Mouse (Mus musculus) neural tube, embryonic 15.5 days (tissue): Measurements from ENCODE around the gene Gm20671. TPM values are rescaled to one million over a fixed set of nuclear protein-coding genes. Genes with fewer than 3 reads are reported as not detected.
"Not testable (repeated sequence)": the region's sequence is repeated elsewhere in the genome, so short reads cannot be mapped to it uniquely, and the experiment has no call there.

Experiments used
- ATAC-seq: fragments of 200-750 bp; cut with Nextera tagmentation; 2 replicates; pipeline ENCODE4 v1.8.0; 2017; ENCODE audit warnings: mild to moderate bottlenecking, moderate TSS enrichment, moderate library complexity; ENCODE audit not compliant: low FRiP score
- H3K27ac ChIP-seq: fragments of 300-500 bp; sonication (generic); replicated peaks from 2 replicates; pipeline ENCODE4 v1.5.1; 2015; ENCODE audit warnings: mild to moderate bottlenecking, inconsistent platforms
- H3K27me3 ChIP-seq: fragments of 300-500 bp; sonication (generic); replicated peaks from 2 replicates; pipeline ENCODE4 v1.6.1; 2015; ENCODE audit warnings: inconsistent platforms
- H3K36me3 ChIP-seq: fragments of 300-500 bp; sonication (generic); 2 replicates; pipeline ENCODE4 v1.6.1; 2015; ENCODE audit warnings: inconsistent platforms
- H3K4me1 ChIP-seq: fragments of 300-500 bp; sonication (generic); 2 replicates; pipeline ENCODE4 v1.6.1; 2015; ENCODE audit warnings: inconsistent platforms
- H3K4me2 ChIP-seq: fragments of 300-500 bp; sonication (generic); 2 replicates; pipeline ENCODE4 v1.6.1; 2015; ENCODE audit warnings: inconsistent platforms, mild to moderate bottlenecking, moderate library complexity
- H3K4me3 ChIP-seq: fragments of 300-500 bp; sonication (generic); replicated peaks from 2 replicates; pipeline ENCODE4 v1.5.1; 2015; ENCODE audit warnings: mild to moderate bottlenecking, inconsistent platforms
- H3K9ac ChIP-seq: fragments of 300-500 bp; sonication (generic); replicated peaks from 2 replicates; pipeline ENCODE4 v1.6.1; 2015; ENCODE audit warnings: mild to moderate bottlenecking, inconsistent platforms
- H3K9me3 ChIP-seq: fragments of 300-500 bp; sonication (generic); replicated peaks from 2 replicates; pipeline ENCODE4 v1.6.1; 2016; ENCODE audit warnings: inconsistent platforms
- WGBS: fragments of 180-500 bp; shearing (Covaris S2); methylation state at CpG from one replicate; pipeline ENCODE4 v1.1.7; 2015; ENCODE audit warnings: mixed read lengths; 5-methylcytosine and 5-hydroxymethylcytosine counted together
- polyA plus RNA-seq: library from polyadenylated mRNA; unstranded; fragments of >200 nt; fragmentation: Nextera tagmentation; extraction: Ambion mirVana; gene quantifications from 2 replicates; pipeline ENCODE4 v1.2.1, GENCODE M21; 2015

Gene Gm20671
- not detected in 2 replicates for polyA plus RNA-seq

- Histone ChIP-seq H3K4me2 (no peak within 1 kb of the TSS), H3K4me1 (no peaks in the 10 kb centered on the region), H3K27me3 (no peaks in the 10 kb centered on the region), H3K27ac (no peak within 1 kb of the TSS), H3K36me3 (peaks cover 64% of the 10 kb centered on the region), H3K9ac (no peak within 1 kb of the TSS), H3K9me3 (no peaks in the 10 kb centered on the region), H3K4me3 (no peak within 1 kb of the TSS)
- no peak for ATAC-seq
- WGBS: 90% methylated on average over 7 of the region's 7 CpGs
Observed at GRCm38 (mm10) chr5:32827009-32827408, at the start of gene Gm20671. Gene Gm20671 (minus strand): TSS chr5:32827109.

- no peak for ATAC-seq
- Histone ChIP-seq H3K4me1 (no peaks in the 10 kb centered on the region), H3K4me2 (no peak overlapping the region), H3K27ac (no peak overlapping the region), H3K9me3 (no peaks in the 10 kb centered on the region), H3K27me3 (no peaks in the 10 kb centered on the region), H3K4me3 (no peak overlapping the region), H3K9ac (no peak overlapping the region), H3K36me3 (peaks cover 61% of the 10 kb centered on the region)
- 95% methylated on average over 5 of the region's 5 CpGs for WGBS
Observed at GRCm38 (mm10) chr5:32872346-32872745, 45.4 kb upstream of the Gm20671 start.

- Histone ChIP-seq H3K27ac (no peak overlapping the region), H3K4me2 (no peak overlapping the region), H3K4me1 (peaks cover 2% of the 10 kb centered on the region), H3K9ac (no peak overlapping the region), H3K4me3 (no peak overlapping the region), H3K9me3 (no peaks in the 10 kb centered on the region), H3K27me3 (no peaks in the 10 kb centered on the region), H3K36me3 (peaks cover 47% of the 10 kb centered on the region)
- ATAC-seq: no peak
- 97% methylated on average over 5 of the region's 5 CpGs for WGBS
Observed at GRCm38 (mm10) chr5:32869389-32870024, 42.6 kb upstream of the Gm20671 start.

- peaks cover 11% of the 10 kb centered on the region for H3K36me3 ChIP-seq
- peak within 1 kb of the TSS; percentile 67 for H3K4me3 ChIP-seq
- H3K27ac ChIP-seq: peak within 1 kb of the TSS; percentile 73
- no peaks in the 10 kb centered on the region for H3K9me3 ChIP-seq
- peak within 1 kb of the TSS; percentile 74 for H3K4me2 ChIP-seq
- H3K27me3 ChIP-seq: no peaks in the 10 kb centered on the region
- ATAC-seq: peak; percentile 98
- H3K4me1 ChIP-seq: peaks cover 11% of the 10 kb centered on the region
- peak within 1 kb of the TSS; percentile 73 for H3K9ac ChIP-seq
- whole genome bisulfite sequencing: under 1% methylated on average over 61 of the region's 64 CpGs
Observed at GRCm38 (mm10) chr5:32863253-32864228, 36.6 kb upstream of the Gm20671 start, which contains the start of gene Depdc5. Gene Depdc5 (plus strand): TSS chr5:32863701.

- Histone ChIP-seq H3K9me3 (no peaks in the 10 kb centered on the region), H3K27me3 (no peaks in the 10 kb centered on the region), H3K4me1 (peaks cover 11% of the 10 kb centered on the region), H3K27ac (no peak overlapping the region), H3K4me3 (0 out of 2 replicates have a peak overlapping the region, but pooled peaks have one; percentile 67), H3K9ac (no peak overlapping the region), H3K4me2 (peak overlapping the region; percentile 74), H3K36me3 (peaks cover 2% of the 10 kb centered on the region)
- 58% methylated on average over 6 of the region's 6 CpGs for WGBS
- ATAC-seq: no peak
Observed at GRCm38 (mm10) chr5:32862469-32863132, 35.7 kb upstream of the Gm20671 start.

GRCm38 (mm10) chr5:32861082-32861481, 34.2 kb upstream of the Gm20671 start:
- H3K27me3 ChIP-seq: no peaks in the 10 kb centered on the region
- 86% methylated on average over 1 of the region's 1 CpGs for WGBS
- H3K9ac ChIP-seq: no peak overlapping the region
- no peak overlapping the region for H3K27ac ChIP-seq
- no peaks in the 10 kb centered on the region for H3K9me3 ChIP-seq
- no peak overlapping the region for H3K4me3 ChIP-seq
- ATAC-seq: no peak
- H3K4me2 ChIP-seq: no peak overlapping the region
- no peaks in the 10 kb centered on the region for H3K36me3 ChIP-seq
- peaks cover 11% of the 10 kb centered on the region for H3K4me1 ChIP-seq

- H3K27me3 ChIP-seq: no peaks in the 10 kb centered on the region
- peak overlapping the region; percentile 53 for H3K9ac ChIP-seq
- H3K36me3 ChIP-seq: no peaks in the 10 kb centered on the region
- peak overlapping the region; percentile 47 for H3K4me3 ChIP-seq
- ATAC-seq: no peak; the same call in 1 of the 2 replicates
- peak overlapping the region; percentile 78 for H3K27ac ChIP-seq
- peak overlapping the region; percentile 57 for H3K4me2 ChIP-seq
- no peaks in the 10 kb centered on the region for H3K9me3 ChIP-seq
- WGBS: 2% methylated on average over 6 of the region's 6 CpGs
- peaks cover 11% of the 10 kb centered on the region for H3K4me1 ChIP-seq
Observed at GRCm38 (mm10) chr5:32857781-32858220, 30.9 kb upstream of the Gm20671 start.

- H3K9me3 ChIP-seq, H3K4me2 ChIP-seq, H3K4me3 ChIP-seq, H3K27me3 ChIP-seq, H3K27ac ChIP-seq, H3K9ac ChIP-seq, H3K36me3 ChIP-seq, ATAC-seq: not testable (repeated sequence)
- WGBS: 98% methylated on average over 3 of the region's 3 CpGs
- peaks cover 33% of the 10 kb centered on the region for H3K4me1 ChIP-seq
Observed at GRCm38 (mm10) chr5:32855274-32855673, 28.4 kb upstream of the Gm20671 start.

GRCm38 (mm10) chr5:32854818-32855217, 27.9 kb upstream of the Gm20671 start:
- WGBS: 92% methylated on average over 4 of the region's 4 CpGs
- Histone ChIP-seq H3K4me2 (no peak overlapping the region), H3K9ac (no peak overlapping the region)

GRCm38 (mm10) chr5:32853731-32854507, 27.0 kb upstream of the Gm20671 start, which contains the start of gene Prr14l:
Gene Prr14l (minus strand): TSS chr5:32854256.
- peak; percentile 96 for ATAC-seq
- H3K9me3 ChIP-seq: no peaks in the 10 kb centered on the region
- H3K4me2 ChIP-seq: peak within 1 kb of the TSS; percentile 76
- peaks cover 33% of the 10 kb centered on the region for H3K4me1 ChIP-seq
- peak within 1 kb of the TSS; percentile 97 for H3K9ac ChIP-seq
- H3K27me3 ChIP-seq: no peaks in the 10 kb centered on the region
- peaks cover 3% of the 10 kb centered on the region for H3K36me3 ChIP-seq
- peak within 1 kb of the TSS; percentile 95 for H3K4me3 ChIP-seq
- WGBS: under 1% methylated on average over 51 of the region's 51 CpGs
- H3K27ac ChIP-seq: peak within 1 kb of the TSS; percentile 85

More at GRCm38 (mm10) chr5:32854818-32855217, 27.9 kb upstream of the Gm20671 start:
- Histone ChIP-seq H3K9me3 (no peaks in the 10 kb centered on the region), H3K27me3 (no peaks in the 10 kb centered on the region), H3K4me1 (peaks cover 33% of the 10 kb centered on the region), H3K36me3 (peaks cover 3% of the 10 kb centered on the region), H3K27ac (peak overlapping the region; percentile 19), H3K4me3 (no peak overlapping the region)
- no peak for ATAC-seq
